Mouse (Mus musculus): Measurements from ENCODE around the gene Pola2.

DNA sequence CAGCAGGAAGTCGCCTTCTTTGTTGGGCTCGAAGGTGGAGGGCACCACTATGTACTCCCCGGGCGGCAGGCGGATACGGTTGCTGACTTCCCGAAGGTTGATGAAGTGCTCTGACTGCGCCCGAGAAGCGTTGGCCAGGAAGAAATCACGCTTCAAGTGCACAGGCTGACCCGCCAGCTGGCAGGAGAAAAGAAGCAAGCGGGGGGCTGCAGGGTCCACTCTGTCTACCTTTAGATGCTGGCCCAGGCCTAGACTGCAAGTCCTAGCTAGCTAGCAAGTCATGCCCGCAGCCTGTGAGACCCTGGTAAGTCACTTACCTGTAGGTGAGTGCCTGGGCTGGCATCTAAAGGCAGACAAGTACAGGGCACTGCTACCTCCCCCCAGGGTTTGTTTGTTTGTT is 30.7 kb upstream of the Pola2 start:
- TF ChIP-seq CTCF (IDR thresholded peaks at IDR 0.05; ENCODE audit: low read depth) (no peak), EP300 (IDR thresholded peaks at IDR 0.05; ENCODE audit: low read depth) (no peak)

All from liver, embryonic 14.5 days (tissue).